Mouse (Mus musculus) testis, adult 2 months (tissue): ENCODE data around the gene Mettl7b. TPM values are rescaled to one million over a fixed set of nuclear protein-coding genes. Genes with fewer than 3 reads are reported as not detected.

ENCODE experiments used
- H3K27ac ChIP-seq: fragments of 200-500 bp; 2 replicates; pipeline ENCODE4 v1.5.1; 2012; ENCODE audit warnings: low read depth, low read length; ENCODE audit not compliant: control insufficient read depth, insufficient read depth
- H3K27me3 ChIP-seq: fragments of 200-500 bp; 2 replicates; pipeline ENCODE4 v1.6.1; 2012; ENCODE audit warnings: mild to moderate bottlenecking, low read length, moderate library complexity; ENCODE audit not compliant: control insufficient read depth, insufficient read depth
- H3K36me3 ChIP-seq: fragments of 200-500 bp; 2 replicates; pipeline ENCODE4 v1.6.1; 2012; ENCODE audit warnings: mild to moderate bottlenecking, low read length; ENCODE audit not compliant: control insufficient read depth, insufficient read depth
- H3K4me1 ChIP-seq: fragments of 200-500 bp; 2 replicates; pipeline ENCODE4 v1.6.1; 2012; ENCODE audit warnings: low read length; ENCODE audit not compliant: control insufficient read depth, insufficient read depth
- H3K4me3 ChIP-seq: fragments of 200-500 bp; 2 replicates; pipeline ENCODE4 v1.5.1; 2012; ENCODE audit warnings: low read depth, mild to moderate bottlenecking, low read length, moderate library complexity, mixed read lengths; ENCODE audit not compliant: control insufficient read depth
- CTCF ChIP-seq: fragments of 200-500 bp; IDR thresholded peaks from 2 replicates; pipeline ENCODE4 v1.5.1; 2012; ENCODE audit warnings: low read depth, mild to moderate bottlenecking, inconsistent platforms, low read length, moderate library complexity; ENCODE audit not compliant: control insufficient read depth, insufficient read depth, insufficient replicate concordance
- POLR2A ChIP-seq: fragments of 200-500 bp; IDR thresholded peaks from 2 replicates; pipeline ENCODE4 v1.6.1; 2012; ENCODE audit warnings: low read depth, mild to moderate bottlenecking, inconsistent platforms, low read length, moderate library complexity; ENCODE audit not compliant: control insufficient read depth
- polyA plus RNA-seq: library from polyadenylated mRNA; depleted of rRNA; stranded (reverse); fragments of >200 nt; gene quantifications from 2 replicates; pipeline ENCODE4 v1.2.3, GENCODE M21; 2012

Mettl7b gene
- polyA plus RNA-seq, 1 experiment: 1.3 TPM

GRCm38 (mm10) chr10:128913696-128914095 is 47.1 kb downstream of the Mettl7b start:
- H3K4me3 ChIP-seq: no peak overlapping the region
- TF ChIP-seq CTCF (no peak), POLR2A (no peak)
- peaks cover 11% of the 10 kb centered on the region for H3K4me1 ChIP-seq
- H3K36me3 ChIP-seq: no peaks in the 10 kb centered on the region
- no peak overlapping the region for H3K27ac ChIP-seq
- no peaks in the 10 kb centered on the region for H3K27me3 ChIP-seq

GRCm38 (mm10) chr10:128913219-128913618 is 47.6 kb downstream of the Mettl7b start:
- TF ChIP-seq CTCF (peak; percentile 67; the same call in 1 of the 2 replicates), POLR2A (no peak)
- Histone ChIP-seq H3K4me3 (no peak overlapping the region), H3K27ac (no peak overlapping the region), H3K4me1 (peaks cover 11% of the 10 kb centered on the region), H3K36me3 (no peaks in the 10 kb centered on the region), H3K27me3 (no peaks in the 10 kb centered on the region)

- no peaks in the 10 kb centered on the region for H3K27me3 ChIP-seq
- H3K36me3 ChIP-seq: no peaks in the 10 kb centered on the region
- no peak overlapping the region for H3K4me3 ChIP-seq
- TF ChIP-seq POLR2A (no peak), CTCF (no peak)
- no peak overlapping the region for H3K27ac ChIP-seq
- peaks cover 11% of the 10 kb centered on the region for H3K4me1 ChIP-seq
Observed at GRCm38 (mm10) chr10:128912791-128913190, 48.0 kb downstream of the Mettl7b start.

- H3K36me3 ChIP-seq: no peaks in the 10 kb centered on the region
- no peaks in the 10 kb centered on the region for H3K27me3 ChIP-seq
- peaks cover 11% of the 10 kb centered on the region for H3K4me1 ChIP-seq
- H3K27ac ChIP-seq: no peak overlapping the region
- TF ChIP-seq CTCF: no peak
- no peak for TF ChIP-seq POLR2A
- H3K4me3 ChIP-seq: no peak overlapping the region
Observed at GRCm38 (mm10) chr10:128912268-128912667, 48.5 kb downstream of the Mettl7b start.

- peaks cover 11% of the 10 kb centered on the region for H3K4me1 ChIP-seq
- no peaks in the 10 kb centered on the region for H3K27me3 ChIP-seq
- no peaks in the 10 kb centered on the region for H3K36me3 ChIP-seq
- no peak overlapping the region for H3K4me3 ChIP-seq
- H3K27ac ChIP-seq: no peak overlapping the region
- TF ChIP-seq CTCF (no peak), POLR2A (no peak)
Observed at GRCm38 (mm10) chr10:128911430-128911829, 49.4 kb downstream of the Mettl7b start.

GRCm38 (mm10) chr10:128910066-128910841 is 50.5 kb downstream of the Mettl7b start:
- TF ChIP-seq CTCF (no peak), POLR2A (no peak)
- Histone ChIP-seq H3K27me3 (no peaks in the 10 kb centered on the region), H3K4me1 (peaks cover 11% of the 10 kb centered on the region), H3K27ac (peak overlapping the region; percentile 59), H3K4me3 (peak overlapping the region; percentile 80), H3K36me3 (no peaks in the 10 kb centered on the region)

GRCm38 (mm10) chr10:128909567-128910028 is 51.2 kb downstream of the Mettl7b start:
- TF ChIP-seq POLR2A: no peak
- no peak for TF ChIP-seq CTCF

More at GRCm38 (mm10) chr10:128909567-128910028, 51.2 kb downstream of the Mettl7b start:
- Histone ChIP-seq H3K4me3 (peak overlapping the region; percentile 80), H3K27ac (peak overlapping the region; percentile 59), H3K36me3 (no peaks in the 10 kb centered on the region), H3K4me1 (peaks cover 11% of the 10 kb centered on the region), H3K27me3 (no peaks in the 10 kb centered on the region)
